ENCODE assay signal across 35 mouse cellular contexts in genomic region chr11:24688160-24688782, GRCm38 (mm10).
"Had no signal": no experiment of that assay in that cellular context is flagged by ENCODE, and none has a peak within 500 bp of the region (broad histone marks: within the 10 kb centered on the region; RNA-seq: fewer than 3 reads in every experiment).

No protein-coding gene starts in this region.

- H3K36me3 ChIP-seq: heart, embryonic 10.5 days; heart, embryonic 12.5 days; heart, embryonic 13.5 days; heart, embryonic 15.5 days; hindbrain, embryonic 10.5 days; hindbrain, embryonic 12.5 days; hindbrain, embryonic 13.5 days; hindbrain, embryonic 15.5 days; intestine, embryonic 15.5 days; kidney, embryonic 15.5 days had no signal

- H3K27me3 ChIP-seq: heart, embryonic 12.5 days; heart, embryonic 13.5 days; heart, embryonic 15.5 days; hindbrain, embryonic 12.5 days; hindbrain, embryonic 13.5 days; hindbrain, embryonic 15.5 days; intestine, embryonic 15.5 days had no signal

- H3K4me1 ChIP-seq: heart, embryonic 10.5 days; heart, embryonic 12.5 days; heart, embryonic 13.5 days; heart, embryonic 15.5 days; hindbrain, embryonic 10.5 days; hindbrain, embryonic 15.5 days; intestine, embryonic 15.5 days; kidney, embryonic 15.5 days had no signal

- H3K4me3 ChIP-seq: heart, embryonic 10.5 days; heart, embryonic 12.5 days; heart, embryonic 13.5 days; heart, embryonic 15.5 days; hindbrain, embryonic 10.5 days; hindbrain, embryonic 12.5 days; hindbrain, embryonic 13.5 days; hindbrain, embryonic 15.5 days; intestine, embryonic 15.5 days; kidney, embryonic 15.5 days; layer of hippocampus, adult 2 months had no signal

- DNase-seq: heart, postnatal 10 days; heart, postnatal 14 days; heart, postnatal 36 days; heart, postnatal 4 days; kidney, adult 11 months; kidney, adult 18-20 months; kidney, adult 2 months; kidney, adult 8-10 months; kidney, adult 9 months; kidney, postnatal 10 days; kidney, postnatal 14 days; kidney, postnatal 25 days; kidney, postnatal 36 days; kidney, postnatal 4 days; layer of hippocampus, adult 9-11 months; layer of hippocampus, postnatal 36 days had no signal

- H3K9ac ChIP-seq: heart, embryonic 12.5 days; heart, embryonic 13.5 days; heart, embryonic 15.5 days; hindbrain, embryonic 12.5 days; hindbrain, embryonic 13.5 days; hindbrain, embryonic 14.5 days; hindbrain, embryonic 15.5 days; intestine, embryonic 15.5 days; kidney, embryonic 15.5 days had no signal

- ATAC-seq: hindbrain, embryonic 16.5 days; hindbrain, postnatal 0 days; inflammation-experienced regulatory T-cells, adult 6 months; intestine, embryonic 15.5 days; intestine, embryonic 16.5 days; intestine, postnatal 0 days had no signal

- H3K27ac ChIP-seq: heart, embryonic 10.5 days; heart, embryonic 13.5 days; heart, embryonic 15.5 days; hindbrain, embryonic 10.5 days; hindbrain, embryonic 12.5 days; hindbrain, embryonic 13.5 days; hindbrain, embryonic 14.5 days; hindbrain, embryonic 15.5 days; hindbrain, postnatal 0 days; intestine, embryonic 15.5 days; kidney, embryonic 15.5 days; kidney, postnatal 0 days; layer of hippocampus, adult 2 months had no signal

- H3K9me3 ChIP-seq: heart, embryonic 10.5 days; heart, embryonic 12.5 days; heart, embryonic 13.5 days; heart, embryonic 15.5 days; hindbrain, embryonic 10.5 days; hindbrain, embryonic 12.5 days; hindbrain, embryonic 13.5 days; hindbrain, embryonic 15.5 days; intestine, embryonic 15.5 days; kidney, embryonic 15.5 days had no signal

- H3K4me2 ChIP-seq: heart, embryonic 11.5 days; heart, embryonic 12.5 days; heart, embryonic 13.5 days; heart, embryonic 15.5 days; hindbrain, embryonic 12.5 days; hindbrain, embryonic 13.5 days; hindbrain, embryonic 14.5 days; hindbrain, embryonic 15.5 days; intestine, embryonic 15.5 days; kidney, embryonic 15.5 days had no signal
